Mouse (Mus musculus): ENCODE data around the gene Btnl2. TPM values are rescaled to one million over a fixed set of nuclear protein-coding genes. Genes with fewer than 3 reads are reported as not detected.

Gene Btnl2
- not detected in 2 replicates for polyA plus RNA-seq (2015; fragmentation: Nextera tagmentation; extraction: Ambion mirVana)

DNA sequence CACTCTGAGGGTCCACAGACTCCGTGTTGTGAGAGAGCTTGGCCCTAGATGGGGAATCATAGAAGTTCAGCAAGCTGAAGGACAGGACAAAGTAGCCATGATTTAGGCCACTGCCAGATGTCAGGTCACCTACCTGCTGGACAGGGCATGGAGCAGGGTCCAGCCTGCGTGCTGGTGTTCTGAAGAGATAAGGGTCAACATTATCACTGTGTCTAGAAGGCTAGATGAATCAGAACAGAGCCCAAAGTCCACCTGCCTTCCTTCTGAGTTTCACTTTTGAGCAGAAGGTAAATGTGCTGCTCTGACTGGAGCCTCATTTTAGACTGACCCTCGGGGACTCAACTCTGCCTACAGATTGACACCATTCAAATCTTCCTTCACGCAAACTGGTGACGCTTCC, at the start of gene Btnl2:
Btnl2 (plus strand) TSS at position 284 of the 400 bp plus-strand sequence.

DNA sequence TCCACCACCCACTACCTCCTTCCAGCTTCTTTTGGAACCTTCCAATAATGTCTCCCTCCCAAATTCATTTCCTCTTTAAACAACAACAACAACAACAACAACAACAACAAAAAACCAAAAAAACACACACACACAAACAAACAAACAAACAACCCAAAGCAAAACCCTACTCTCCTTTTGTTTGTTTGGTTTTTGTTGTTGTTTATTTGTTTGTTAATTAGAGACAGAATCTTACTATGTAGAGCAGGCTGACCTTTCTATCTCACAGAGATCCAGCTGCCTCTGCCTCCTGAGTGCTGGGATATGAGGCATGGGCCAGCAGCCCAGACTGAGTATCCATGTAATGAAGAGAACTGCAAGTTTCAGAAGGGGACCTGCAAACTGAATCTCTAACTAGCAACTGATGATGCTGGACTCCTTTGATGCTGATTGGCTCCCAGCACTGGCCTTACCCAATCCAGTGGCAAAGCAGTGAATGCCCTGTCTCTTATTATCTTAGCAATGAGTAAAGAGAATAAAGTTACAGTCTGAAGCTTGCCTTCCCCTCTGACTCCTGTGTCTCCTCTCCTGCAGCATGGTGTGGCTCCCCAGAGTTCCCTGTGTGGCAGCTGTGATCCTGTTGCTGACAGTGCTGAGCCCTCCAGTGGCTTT, 49.1 kb upstream of the Btnl2 start, which contains the start of gene H2-Eb1:
H2-Eb1 (plus strand) TSS at position 488 of the 651 bp plus-strand sequence.

DNA sequence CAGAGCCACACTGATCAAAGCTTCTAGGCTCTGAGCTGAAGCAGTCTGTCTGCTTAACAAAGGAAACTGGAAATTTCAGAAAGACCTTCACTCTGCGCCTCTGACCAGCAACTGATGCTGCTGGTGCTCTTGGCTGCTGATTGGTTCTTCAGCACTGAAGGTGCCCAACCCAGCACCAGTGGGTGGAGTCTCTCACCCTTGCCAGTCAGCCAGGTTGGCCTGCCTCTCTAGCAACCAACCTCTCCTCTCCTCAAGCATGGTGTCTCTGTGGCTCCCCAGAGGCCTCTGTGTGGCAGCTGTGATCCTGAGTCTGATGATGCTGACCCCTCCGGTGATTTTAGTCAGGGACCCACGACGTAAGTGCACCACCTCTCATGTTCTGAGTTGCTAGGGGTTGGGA, 29.2 kb upstream of the Btnl2 start, which contains the start of gene H2-Eb2:
H2-Eb2 (plus strand) TSS at position 230 of the 400 bp plus-strand sequence.

DNA sequence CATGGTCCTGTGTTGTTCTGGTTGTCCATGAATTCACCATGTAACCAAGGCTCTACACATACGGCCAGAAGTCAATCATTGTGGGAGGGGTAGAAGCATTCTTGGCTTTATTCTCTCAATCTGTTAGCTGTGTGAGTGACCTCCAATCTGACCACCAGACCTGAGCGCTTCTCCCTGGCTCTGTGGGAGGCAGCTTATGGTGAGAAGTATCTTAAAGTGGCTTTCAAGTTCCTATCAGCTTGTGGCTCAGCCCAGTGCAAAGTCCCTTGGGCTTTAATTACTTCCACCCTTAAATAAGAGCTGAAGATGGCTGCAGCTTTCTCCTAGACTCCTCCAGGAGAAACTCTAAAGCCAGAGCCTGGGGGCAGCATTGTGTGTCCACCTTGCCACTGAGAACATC, 22.2 kb downstream of the Btnl2 start, which contains the start of gene Btnl1:
Btnl1 (plus strand) TSS at position 286 of the 400 bp plus-strand sequence.

DNA sequence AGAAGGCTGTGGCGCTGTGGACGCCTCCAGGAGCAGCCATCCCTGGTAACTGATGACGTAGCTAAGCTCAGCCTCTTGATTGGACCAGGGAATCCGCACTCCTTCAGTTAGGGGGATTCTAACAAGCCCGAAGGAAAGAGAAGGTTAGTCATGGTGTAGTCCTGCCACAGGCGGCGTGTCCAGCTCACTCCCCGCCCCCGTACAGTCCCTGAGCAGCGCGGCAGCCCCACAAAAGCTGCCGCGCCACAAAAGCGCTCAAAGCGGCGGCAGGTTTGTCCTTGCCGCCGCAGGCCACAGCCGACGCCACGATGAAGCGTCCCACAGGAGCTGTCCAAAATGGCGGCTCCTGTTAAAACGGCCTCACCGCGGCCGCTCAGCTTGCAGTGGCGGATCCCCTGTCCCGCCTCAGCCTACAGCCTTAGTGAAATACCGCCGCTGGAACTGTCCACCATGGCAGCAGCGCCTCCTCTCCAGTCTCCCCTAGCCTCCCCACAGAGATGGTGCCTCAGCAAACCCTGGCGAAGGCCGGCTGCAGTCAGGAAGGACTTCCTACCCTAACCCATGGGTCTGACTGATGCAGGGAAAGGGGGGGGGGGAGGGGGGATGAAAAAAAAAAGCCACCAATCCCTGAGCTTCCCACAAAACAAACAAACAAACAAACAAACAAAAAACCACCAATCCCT, 44.2 kb downstream of the Btnl2 start, which contains the start of gene BC051142:
BC051142 (plus strand) TSS at position 110 of the 683 bp plus-strand sequence.

Other genes starting within 250 kb of the Btnl2 start
- gene H2-DMa, start 235.3 kb upstream of the Btnl2 start, polyA plus RNA-seq (2015; fragmentation: Nextera tagmentation; extraction: Ambion mirVana): 26.1 and 27.0 TPM in 2 replicates
- 107 and 118 TPM in 2 replicates for gene Brd2, start 232.2 kb upstream of the Btnl2 start, polyA plus RNA-seq (2015; fragmentation: Nextera tagmentation; extraction: Ambion mirVana)
- gene H2-DMb2, start 211.5 kb upstream of the Btnl2 start, polyA plus RNA-seq (2015; fragmentation: Nextera tagmentation; extraction: Ambion mirVana): 0.66 and 0.96 TPM in 2 replicates
- 0.80 and 1.1 TPM in 2 replicates for gene H2-DMb1, start 201.8 kb upstream of the Btnl2 start, polyA plus RNA-seq (2015; fragmentation: Nextera tagmentation; extraction: Ambion mirVana)
- 8.0 and 8.7 TPM in 2 replicates for gene Tap1, start 167.3 kb upstream of the Btnl2 start, polyA plus RNA-seq (2015; fragmentation: Nextera tagmentation; extraction: Ambion mirVana)
- gene Psmb9, start 167.1 kb upstream of the Btnl2 start, polyA plus RNA-seq (2015; fragmentation: Nextera tagmentation; extraction: Ambion mirVana): 3.5 and 3.7 TPM in 2 replicates
- 7.4 and 9.0 TPM in 2 replicates for gene Psmb8, start 157.1 kb upstream of the Btnl2 start, polyA plus RNA-seq (2015; fragmentation: Nextera tagmentation; extraction: Ambion mirVana)
- gene Tap2, start 151.3 kb upstream of the Btnl2 start, polyA plus RNA-seq (2015; fragmentation: Nextera tagmentation; extraction: Ambion mirVana): 3.5 and 4.9 TPM in 2 replicates
- 0.14 and 0.19 TPM in 2 replicates for gene H2-Ob, start 115.9 kb upstream of the Btnl2 start, polyA plus RNA-seq (2015; fragmentation: Nextera tagmentation; extraction: Ambion mirVana)
- 2.7 and 3.5 TPM in 2 replicates for gene H2-Ab1, start 97.1 kb upstream of the Btnl2 start, polyA plus RNA-seq (2015; fragmentation: Nextera tagmentation; extraction: Ambion mirVana)
- gene H2-Aa, start 67.0 kb upstream of the Btnl2 start, polyA plus RNA-seq (2015; fragmentation: Nextera tagmentation; extraction: Ambion mirVana): 0.41 and 0.74 TPM in 2 replicates
- 3.2 and 4.3 TPM in 2 replicates for gene H2-Eb1, start 49.0 kb upstream of the Btnl2 start, polyA plus RNA-seq (2015; fragmentation: Nextera tagmentation; extraction: Ambion mirVana)
- 0.13 and 0.26 TPM in 2 replicates for gene H2-Eb2, start 29.2 kb upstream of the Btnl2 start, polyA plus RNA-seq (2015; fragmentation: Nextera tagmentation; extraction: Ambion mirVana)
- not detected in 2 replicates for gene Btnl1, start 22.3 kb downstream of the Btnl2 start, polyA plus RNA-seq (2015; fragmentation: Nextera tagmentation; extraction: Ambion mirVana)
- 5.3 and 6.1 TPM in 2 replicates for gene BC051142, start 44.0 kb downstream of the Btnl2 start, polyA plus RNA-seq (2015; fragmentation: Nextera tagmentation; extraction: Ambion mirVana)
- not detected in 2 replicates for gene Btnl4, start 122.5 kb downstream of the Btnl2 start, polyA plus RNA-seq (2015; fragmentation: Nextera tagmentation; extraction: Ambion mirVana)
- not detected in 2 replicates for gene Btnl6, start 162.5 kb downstream of the Btnl2 start, polyA plus RNA-seq (2015; fragmentation: Nextera tagmentation; extraction: Ambion mirVana)
- gene Notch4, start 209.4 kb downstream of the Btnl2 start, polyA plus RNA-seq (2015; fragmentation: Nextera tagmentation; extraction: Ambion mirVana): 4.4 and 6.3 TPM in 2 replicates
- 5.5 and 6.8 TPM in 2 replicates for gene Gpsm3, start 235.0 kb downstream of the Btnl2 start, polyA plus RNA-seq (2015; fragmentation: Nextera tagmentation; extraction: Ambion mirVana)
- gene Pbx2, start 236.4 kb downstream of the Btnl2 start, polyA plus RNA-seq (2015; fragmentation: Nextera tagmentation; extraction: Ambion mirVana): 8.9 and 10.0 TPM in 2 replicates
- gene Ager, start 243.0 kb downstream of the Btnl2 start, polyA plus RNA-seq (2015; fragmentation: Nextera tagmentation; extraction: Ambion mirVana): 1.5 and 2.5 TPM in 2 replicates
- gene Rnf5, start 248.9 kb downstream of the Btnl2 start, polyA plus RNA-seq (2015; fragmentation: Nextera tagmentation; extraction: Ambion mirVana): 231 and 242 TPM in 2 replicates
- gene Agpat1, start 249.4 kb downstream of the Btnl2 start, polyA plus RNA-seq (2015; fragmentation: Nextera tagmentation; extraction: Ambion mirVana): 109 and 123 TPM in 2 replicates

Data from neural tube, postnatal 0 days (tissue).